Mouse (Mus musculus) brown adipose tissue, adult 24 weeks (tissue): ENCODE data around the gene Frmd4a. TPM values are rescaled to one million over a fixed set of nuclear protein-coding genes. Genes with fewer than 3 reads are reported as not detected.

Experiments used
- H3K27ac ChIP-seq: fragments of 200-500 bp; replicated peaks from 2 replicates; pipeline ENCODE4 v1.5.1; 2012; ENCODE audit warnings: low read depth, mild to moderate bottlenecking, low read length
- H3K4me1 ChIP-seq: fragments of 200-500 bp; 2 replicates; pipeline ENCODE4 v1.6.1; 2012; ENCODE audit warnings: low read length, mixed read lengths; ENCODE audit not compliant: control insufficient read depth, insufficient read depth, insufficient read length
- H3K4me3 ChIP-seq: fragments of 200-500 bp; 2 replicates; pipeline ENCODE4 v1.5.1; 2012; ENCODE audit warnings: low read depth, mild to moderate bottlenecking, low read length, moderate library complexity; ENCODE audit not compliant: insufficient read depth
- polyA plus RNA-seq: library from polyadenylated mRNA; stranded (reverse); fragments of >200 nt; gene quantifications from 2 replicates; pipeline ENCODE4 v1.2.4, GENCODE M21; 2012; ENCODE audit not compliant: missing spikeins, insufficient read depth, insufficient read length

Gene Frmd4a
- polyA plus RNA-seq, 1 experiment, result 2.3 TPM

DNA sequence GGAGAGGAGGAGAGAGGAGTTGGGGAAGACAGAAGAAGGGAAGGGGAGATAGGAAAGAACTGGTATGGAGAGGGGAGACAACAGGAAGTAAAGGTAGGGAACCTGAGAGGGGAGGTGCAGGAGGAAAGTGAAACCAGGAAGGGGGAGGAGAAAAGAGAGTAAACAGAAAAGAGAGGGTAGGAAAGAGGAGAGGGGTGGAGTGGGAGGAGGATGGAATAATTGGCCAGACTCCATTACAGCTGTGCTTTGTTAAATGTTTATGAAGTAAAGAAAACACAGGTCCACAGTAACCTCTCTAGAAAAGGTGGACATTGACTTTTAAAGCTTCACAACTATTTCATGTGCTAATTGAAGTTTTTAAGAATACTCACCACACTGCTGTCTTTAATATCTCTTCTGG is 139.0 kb downstream of the Frmd4a start:
- H3K4me3 ChIP-seq, result no peak overlapping the region
- no peak overlapping the region for H3K27ac ChIP-seq
- H3K4me1 ChIP-seq, result no peaks in the 10 kb centered on the region

DNA sequence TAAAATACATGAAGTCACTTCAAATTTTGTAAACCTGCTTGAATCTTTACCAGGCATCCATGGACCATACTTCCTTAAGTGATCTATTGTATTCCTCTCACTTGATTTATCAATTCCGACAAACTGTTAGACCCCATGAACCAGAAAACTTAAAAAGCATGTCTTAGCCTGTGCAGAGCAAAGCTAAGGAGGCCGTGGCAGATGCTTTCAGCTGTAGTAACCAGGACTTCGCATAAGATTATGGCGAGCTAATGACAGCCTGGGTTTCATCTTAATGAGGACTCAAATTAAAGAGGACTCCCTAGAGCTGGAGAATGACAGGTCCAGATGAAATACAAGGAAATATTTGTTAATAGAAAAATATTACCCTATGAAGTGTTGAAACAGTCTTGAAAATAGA is 139.9 kb downstream of the Frmd4a start:
- H3K4me3 ChIP-seq, result no peak overlapping the region
- H3K27ac ChIP-seq, result no peak overlapping the region
- H3K4me1 ChIP-seq, result no peaks in the 10 kb centered on the region

DNA sequence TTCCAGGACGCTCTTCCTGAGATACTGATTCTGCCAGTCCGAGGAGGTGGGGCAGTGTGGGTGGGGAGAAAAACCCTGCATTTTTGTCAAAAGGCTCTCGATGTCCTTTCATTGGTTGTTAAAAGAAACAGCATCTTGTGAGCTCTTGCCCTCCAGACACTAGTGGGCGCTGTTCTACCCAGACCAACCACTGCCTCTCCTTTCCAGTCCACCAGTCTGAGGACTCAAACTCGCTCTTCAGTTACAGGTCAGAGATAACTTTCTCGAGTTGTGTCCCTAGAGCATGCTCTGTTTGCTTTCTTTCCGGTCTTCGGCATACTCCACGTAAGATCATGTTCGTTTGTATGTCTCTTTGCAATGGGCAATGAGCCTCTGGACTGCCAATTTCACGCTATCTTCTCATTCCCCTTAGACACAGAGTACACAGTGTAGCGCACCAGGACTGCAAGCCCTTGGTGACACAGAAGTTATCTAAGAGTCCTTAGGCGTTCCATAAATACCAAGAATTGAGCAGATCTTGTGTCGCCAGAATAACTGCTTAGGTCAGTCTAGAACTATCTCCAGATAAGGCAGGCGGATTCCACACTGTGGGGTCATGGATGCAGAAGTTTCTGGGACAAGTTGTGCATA is 142.2 kb downstream of the Frmd4a start:
- no peaks in the 10 kb centered on the region for H3K4me1 ChIP-seq
- H3K27ac ChIP-seq, result no peak overlapping the region
- no peak overlapping the region for H3K4me3 ChIP-seq

DNA sequence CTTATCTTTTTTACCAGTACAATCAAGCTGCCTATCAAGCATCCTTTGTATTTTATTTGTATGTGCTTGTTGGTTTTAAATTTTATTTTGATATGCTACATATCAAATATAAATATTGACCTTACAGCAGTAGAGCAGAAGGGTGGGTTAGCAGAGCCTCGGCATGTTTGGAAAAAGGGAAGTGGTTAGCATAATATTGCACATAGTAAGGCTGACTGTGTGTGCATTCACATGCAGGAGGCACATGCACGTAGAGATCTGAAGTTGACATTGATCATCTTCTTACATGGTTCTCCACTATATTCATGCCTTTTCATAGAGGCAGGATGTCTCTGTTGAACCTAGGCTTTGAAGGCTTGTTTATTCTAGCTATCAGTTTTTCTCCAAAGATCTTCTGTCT is 148.7 kb downstream of the Frmd4a start:
- no peak overlapping the region for H3K4me3 ChIP-seq
- no peak overlapping the region for H3K27ac ChIP-seq
- H3K4me1 ChIP-seq, result no peaks in the 10 kb centered on the region

DNA sequence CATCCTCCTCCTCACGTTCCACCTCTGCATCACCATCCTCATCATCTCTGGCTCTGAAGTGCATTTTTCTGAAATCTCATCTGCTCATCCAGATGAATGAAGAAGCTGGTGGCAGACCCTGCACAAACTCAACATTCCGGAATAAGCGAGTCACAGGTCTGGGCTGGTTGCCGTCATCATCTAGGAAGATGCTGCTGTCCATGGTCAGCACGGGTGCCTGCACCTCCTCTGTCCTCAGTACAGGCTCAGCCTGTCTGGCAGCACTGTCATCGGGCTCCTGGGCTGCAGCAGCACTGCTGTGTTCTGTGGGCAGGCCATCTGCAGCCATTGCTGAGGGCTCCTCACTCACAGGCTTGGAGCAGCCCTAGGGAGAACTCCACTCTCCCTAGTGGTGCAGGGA is 149.6 kb downstream of the Frmd4a start:
- H3K4me1 ChIP-seq, result no peaks in the 10 kb centered on the region
- no peak overlapping the region for H3K27ac ChIP-seq
- no peak overlapping the region for H3K4me3 ChIP-seq

DNA sequence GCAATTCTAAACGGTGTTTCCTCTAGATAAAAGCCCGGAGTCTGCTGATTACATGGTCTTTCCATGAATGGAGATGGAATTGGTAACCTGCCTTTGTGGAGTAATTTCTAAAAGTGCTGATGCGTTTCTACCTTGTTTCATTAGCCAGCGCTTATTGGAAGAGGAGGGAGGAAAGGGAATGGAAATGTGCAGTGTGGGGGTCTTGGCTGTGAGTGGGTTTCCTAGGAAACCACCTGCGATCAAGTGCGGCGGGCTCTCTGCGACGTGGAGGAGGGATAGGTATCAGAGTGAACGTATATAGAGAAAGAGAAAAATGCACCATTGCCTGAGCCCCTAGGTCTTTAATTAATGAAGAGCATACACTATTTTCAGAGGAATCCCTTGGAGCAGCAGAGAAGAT is 152.2 kb downstream of the Frmd4a start:
- Histone ChIP-seq H3K4me3 (no peak overlapping the region), H3K4me1 (no peaks in the 10 kb centered on the region), H3K27ac (no peak overlapping the region)

DNA sequence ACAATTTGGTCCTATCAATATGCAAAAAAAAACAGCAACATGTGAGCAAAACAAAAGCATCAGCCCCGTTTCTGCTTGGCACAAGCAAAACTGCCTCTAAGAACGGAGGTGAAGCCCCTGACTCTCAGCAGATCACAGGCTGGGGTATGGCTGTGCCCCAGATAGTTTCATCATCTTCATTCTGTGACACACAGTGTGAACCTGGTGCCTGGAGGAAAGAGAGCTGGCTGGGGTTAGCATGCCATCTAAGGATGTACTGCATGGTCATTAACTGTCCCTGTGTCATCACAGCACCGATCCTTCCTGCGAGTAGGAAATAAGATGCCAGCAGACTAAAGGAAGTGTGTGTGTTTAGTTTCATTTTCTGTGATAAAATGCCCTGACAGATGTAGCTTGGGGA is 152.7 kb downstream of the Frmd4a start:
- no peak overlapping the region for H3K4me3 ChIP-seq
- no peaks in the 10 kb centered on the region for H3K4me1 ChIP-seq
- H3K27ac ChIP-seq, result no peak overlapping the region

DNA sequence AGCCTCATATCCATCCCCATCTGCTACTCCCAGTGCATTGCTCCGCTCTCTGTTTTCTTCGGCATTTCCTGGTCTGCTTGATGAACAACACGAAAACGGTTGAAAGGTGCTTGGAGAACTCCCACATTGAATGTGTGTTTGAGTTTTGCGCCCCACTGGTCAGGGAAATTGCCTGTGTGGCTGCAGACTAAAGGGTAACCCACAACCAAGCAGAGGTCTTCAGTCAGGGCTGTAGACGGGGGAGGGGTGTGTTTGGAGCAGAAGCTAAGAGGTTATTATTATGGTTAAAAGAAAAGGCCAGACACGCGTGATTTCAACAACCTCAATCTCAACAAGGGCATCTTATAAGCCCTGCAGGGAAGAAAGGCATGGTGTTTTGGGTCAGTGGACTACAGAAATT is 167.5 kb downstream of the Frmd4a start:
- Histone ChIP-seq H3K4me3 (no peak overlapping the region), H3K27ac (no peak overlapping the region), H3K4me1 (no peaks in the 10 kb centered on the region)

DNA sequence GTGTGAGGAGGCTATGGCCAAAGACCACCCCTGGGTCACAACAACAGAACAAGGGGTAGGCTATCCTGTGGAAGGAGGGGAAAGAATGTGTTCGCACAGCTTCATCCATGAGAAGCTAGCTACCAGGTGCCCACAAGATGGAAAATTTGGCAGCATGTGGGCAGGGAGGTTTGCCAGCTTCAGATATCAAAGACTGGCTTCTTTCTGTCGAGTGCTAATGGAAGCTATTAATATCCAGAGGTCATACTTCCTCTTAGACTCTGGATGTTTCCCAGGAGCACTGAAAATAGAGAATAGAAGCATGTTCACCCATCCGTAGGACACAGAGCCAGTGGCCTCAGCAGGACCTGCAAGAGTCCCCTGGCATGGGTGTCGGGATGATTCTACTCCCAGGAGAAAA is 170.0 kb downstream of the Frmd4a start:
- H3K27ac ChIP-seq, result no peak overlapping the region
- H3K4me3 ChIP-seq, result no peak overlapping the region
- H3K4me1 ChIP-seq, result no peaks in the 10 kb centered on the region

DNA sequence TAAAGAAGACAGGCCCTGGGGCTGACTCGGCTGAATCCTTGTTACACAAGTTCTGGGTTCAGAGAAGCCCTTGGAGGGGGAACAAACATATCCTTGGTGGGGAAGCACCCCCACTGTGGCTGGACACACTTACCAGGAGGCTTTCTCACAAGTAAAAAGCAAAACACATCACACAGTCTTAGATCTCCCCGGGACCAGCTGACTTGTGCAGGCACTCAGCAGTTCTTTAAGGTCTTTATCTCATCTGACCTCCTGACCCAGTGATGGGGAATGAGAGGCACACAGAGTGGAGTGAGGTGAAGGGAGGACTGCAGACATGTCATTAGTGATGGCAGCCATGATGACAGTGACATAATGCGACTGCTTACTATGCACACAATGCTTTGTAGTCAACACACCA is 170.8 kb downstream of the Frmd4a start:
- no peak overlapping the region for H3K4me3 ChIP-seq
- no peak overlapping the region for H3K27ac ChIP-seq
- H3K4me1 ChIP-seq, result no peaks in the 10 kb centered on the region

DNA sequence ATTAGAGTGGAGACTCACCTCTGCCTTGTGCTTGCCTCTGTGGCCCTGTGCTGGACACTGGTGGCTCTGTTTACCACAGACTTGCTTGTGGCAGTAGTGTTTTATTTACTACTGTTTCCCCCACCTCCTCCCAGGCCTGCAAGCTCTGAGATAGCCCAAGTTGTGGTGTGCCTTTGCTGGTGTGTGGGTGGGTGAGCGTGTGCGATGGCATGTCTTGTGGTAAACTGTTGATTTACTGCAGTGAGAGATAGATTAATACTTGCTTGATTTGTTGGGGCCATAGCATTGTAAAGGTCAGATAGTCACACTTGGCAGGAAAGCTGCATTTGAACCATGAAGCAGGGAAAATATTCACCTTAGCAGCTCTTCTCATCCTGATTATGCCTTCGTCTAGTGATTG is 172.8 kb downstream of the Frmd4a start:
- H3K4me1 ChIP-seq, result no peaks in the 10 kb centered on the region
- no peak overlapping the region for H3K27ac ChIP-seq
- no peak overlapping the region for H3K4me3 ChIP-seq

DNA sequence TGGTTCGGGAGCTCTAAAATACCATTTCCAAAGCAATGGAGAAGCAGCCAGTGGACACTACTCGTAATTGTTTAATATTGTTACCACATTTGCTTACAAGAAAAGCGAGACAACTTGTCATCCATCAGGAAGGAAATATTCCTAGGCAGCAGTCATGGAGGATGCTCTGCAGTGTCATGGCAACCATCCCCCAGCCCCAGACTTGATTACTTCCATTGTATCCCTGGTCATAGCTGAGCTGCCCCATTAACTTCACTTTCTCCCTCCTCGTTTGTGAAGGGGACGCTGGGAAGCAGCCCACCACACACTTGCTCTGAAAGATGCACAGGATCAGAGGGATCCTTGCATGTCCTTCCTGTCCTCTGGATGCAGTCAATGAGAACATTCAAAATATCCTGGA is 173.5 kb downstream of the Frmd4a start:
- Histone ChIP-seq H3K4me3 (no peak overlapping the region), H3K27ac (no peak overlapping the region), H3K4me1 (no peaks in the 10 kb centered on the region)

DNA sequence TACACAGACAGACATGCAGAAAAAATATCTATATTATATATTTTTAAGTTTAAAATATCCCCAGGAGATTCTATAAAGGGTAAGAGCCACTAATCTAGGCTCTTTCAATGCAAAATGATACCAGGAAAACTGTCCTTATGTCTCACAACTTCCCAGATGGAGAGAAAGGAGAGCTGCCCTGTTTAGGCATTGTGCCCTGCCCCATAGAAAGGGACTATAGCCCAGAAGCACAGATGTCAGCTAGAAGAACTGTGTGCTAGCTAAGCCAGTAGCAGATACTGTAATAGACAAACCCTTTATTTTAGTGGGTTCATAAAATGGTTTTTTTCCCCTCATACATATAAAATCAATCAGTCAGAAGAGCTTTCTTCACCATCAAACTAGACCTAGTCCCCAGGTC is 175.7 kb downstream of the Frmd4a start:
- Histone ChIP-seq H3K4me3 (no peak overlapping the region), H3K27ac (no peak overlapping the region), H3K4me1 (no peaks in the 10 kb centered on the region)

DNA sequence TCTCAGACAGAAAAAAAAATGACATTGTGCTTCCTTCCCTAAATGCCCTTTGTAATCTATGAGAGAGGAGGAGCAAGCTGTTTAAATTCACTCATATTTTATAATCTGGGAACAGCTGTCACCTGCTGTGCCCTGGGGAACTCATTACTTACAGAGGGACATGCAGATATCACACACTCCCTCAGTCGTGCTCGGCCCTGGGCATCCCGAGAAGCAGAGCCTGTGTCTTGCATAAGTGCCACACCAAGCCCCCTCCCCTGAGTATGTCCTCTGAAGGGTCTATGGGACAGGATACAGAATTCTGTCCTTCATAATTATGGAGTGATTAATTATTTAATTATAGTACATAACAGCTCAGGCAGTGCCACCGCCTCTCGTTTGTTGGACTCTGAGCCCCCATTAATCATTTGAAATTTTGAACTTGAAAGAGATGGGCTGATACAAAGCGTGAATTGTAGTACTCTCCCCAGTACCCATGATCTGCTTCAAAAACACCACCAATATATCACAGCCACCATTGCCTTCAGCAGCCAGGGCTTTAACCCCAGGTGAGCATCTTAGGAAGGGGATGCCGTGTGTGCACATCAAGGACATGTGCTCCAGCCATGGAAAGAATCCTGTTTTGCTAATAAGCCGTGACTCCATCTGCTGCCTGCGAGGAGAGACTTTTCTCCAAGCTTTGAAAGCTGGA is 177.0 kb downstream of the Frmd4a start:
- Histone ChIP-seq H3K4me3 (no peak overlapping the region), H3K4me1 (no peaks in the 10 kb centered on the region)

DNA sequence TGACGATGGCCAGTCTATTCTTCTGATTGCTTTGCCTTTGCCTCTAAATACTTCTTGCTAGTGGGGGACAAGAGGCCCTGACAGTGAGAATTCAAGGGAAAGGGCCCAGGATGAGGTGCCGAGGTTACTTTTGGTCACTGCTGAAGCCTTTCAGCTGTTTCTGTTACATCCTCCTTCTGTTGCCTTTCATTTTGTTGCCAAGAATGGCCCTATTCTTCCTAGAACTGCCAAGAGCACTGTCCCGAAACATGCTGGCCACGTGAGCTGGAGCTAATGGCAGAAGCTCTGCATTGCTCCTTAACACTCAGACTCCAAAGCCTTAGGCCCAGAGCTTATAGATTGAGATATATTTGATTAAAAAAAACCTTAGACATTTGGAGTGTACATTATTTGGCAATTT is 178.5 kb downstream of the Frmd4a start:
- no peaks in the 10 kb centered on the region for H3K4me1 ChIP-seq
- no peak overlapping the region for H3K4me3 ChIP-seq
- H3K27ac ChIP-seq, result no peak overlapping the region

More for the DNA sequence above, 177.0 kb downstream of the Frmd4a start:
- H3K27ac ChIP-seq, result no peak overlapping the region

DNA sequence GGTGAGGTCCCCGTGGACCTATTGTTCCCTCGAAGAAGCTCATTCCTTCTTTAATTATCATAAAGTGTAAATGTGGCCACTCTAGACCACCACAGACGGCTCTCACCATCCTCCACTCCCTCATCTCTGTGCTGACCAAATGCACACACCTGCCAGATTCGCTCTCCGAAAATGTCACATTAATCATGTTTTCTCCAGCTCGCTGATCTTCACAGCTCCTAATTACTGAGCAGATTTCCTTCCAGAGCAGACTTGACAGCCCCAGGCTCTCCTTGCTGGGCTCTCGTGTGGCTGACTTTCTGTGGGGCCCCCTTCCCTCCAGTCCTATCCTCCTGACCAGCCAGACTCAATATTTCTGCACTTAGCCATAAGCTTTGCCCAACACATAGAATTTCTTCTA is 191.7 kb downstream of the Frmd4a start:
- no peak overlapping the region for H3K4me3 ChIP-seq
- H3K4me1 ChIP-seq, result no peaks in the 10 kb centered on the region
- H3K27ac ChIP-seq, result no peak overlapping the region
